Comparison of ENCODE assay signal across 8 mouse cellular contexts in the genomic region with DNA sequence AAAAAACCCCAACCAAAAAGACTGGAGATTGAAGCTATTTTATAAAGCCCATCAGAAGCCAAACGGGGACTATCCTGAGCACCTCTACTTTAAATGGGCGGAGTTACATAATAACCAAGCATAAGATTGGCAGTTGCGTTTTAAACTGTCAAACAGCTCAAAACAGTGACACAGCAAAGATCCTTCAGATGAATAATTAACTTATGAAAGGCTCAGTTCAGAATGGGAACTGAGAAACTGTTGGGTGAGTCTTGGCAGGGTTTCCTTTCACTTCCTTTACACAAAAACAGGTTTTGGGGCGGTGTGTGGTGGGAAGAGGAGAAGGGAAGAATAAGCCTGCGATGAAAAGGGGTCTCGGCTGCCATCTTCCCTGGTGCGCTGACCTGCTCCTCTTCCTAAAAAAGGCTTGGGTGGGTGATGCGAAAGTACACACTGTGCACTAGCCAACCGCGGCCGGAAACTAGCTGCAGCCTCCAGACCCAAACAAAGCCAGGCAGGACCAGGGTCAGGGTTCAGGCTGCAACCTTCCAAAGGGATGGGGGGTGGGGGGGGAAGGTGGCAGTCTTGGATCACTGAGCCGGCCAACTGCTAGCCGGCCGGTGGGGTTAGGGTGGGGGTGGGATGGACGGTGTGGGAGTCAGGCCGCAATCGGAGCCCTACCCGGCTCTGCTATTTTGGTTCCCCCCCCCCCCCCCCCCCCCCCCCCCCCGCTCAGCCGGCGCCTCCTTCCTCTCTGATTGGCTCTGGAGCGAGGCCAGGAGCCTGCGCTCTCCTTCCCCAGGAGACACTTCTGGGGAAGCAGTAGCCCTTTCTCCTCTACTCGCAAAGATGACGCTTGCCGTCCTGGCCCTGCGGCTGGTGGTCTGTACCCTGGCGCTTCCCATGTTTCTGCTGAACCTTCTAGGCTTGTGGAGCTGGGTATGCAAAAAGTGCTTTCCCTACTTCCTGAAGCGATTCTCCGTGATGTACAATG. TPM values are rescaled to one million over a fixed set of nuclear protein-coding genes. Genes with fewer than 3 reads are reported as not detected.
A peak's percentile ranks its signal among the peaks of the same experiment; 100 is the strongest.
DNase-seq lines count a peak whose midpoint lies in the region; ATAC-seq and TF ChIP-seq lines count a peak whose summit lies in the region.

A gene (plus strand): TSS at position 122 of the 973 bp plus-strand sequence.

- peak within 1 kb of the TSS; percentile 47 for H3K4me3 ChIP-seq in hindbrain, embryonic 12.5 days

- in situ Hi-C loops in Patski (cut with MboI; ENCODE audit: low pct_unique_long_range_greater_than_20kb): loop anchor here (5.0 kb wide), 1 partner anchor 37 kb away; no protein-coding TSS in a partner anchor

- TF ChIP-seq CTCF in Patski (IDR thresholded peaks at IDR 0.05): no peak

- H3K9me3 ChIP-seq in hindbrain, embryonic 12.5 days (replicated peaks): no peaks in the 10 kb centered on the region

- H3K27ac ChIP-seq in hindbrain, embryonic 12.5 days: peak within 1 kb of the TSS; percentile 88

- peak; percentile 57 for ATAC-seq in Patski
- ATAC-seq in hindbrain, embryonic 12.5 days (ENCODE audit: low FRiP score): peak; percentile 87

- peaks cover 4% of the 10 kb centered on the region; the same call in 1 of the 2 replicates for H3K4me1 ChIP-seq in hindbrain, embryonic 12.5 days

- CTCF ChIA-PET in Patski (lab: Charles Lee): interaction anchor here (0.9 to 1.8 kb wide), 2 partner anchors 9 to 39 kb away, joined by 3 to 4 read pairs; no protein-coding TSS in a partner anchor

- DNase-seq in Patski (ENCODE audit: low read depth, low spot score): no peak
- DNase-seq in cerebellum, postnatal 14 days: peak; percentile 89
- peak; percentile 68 to 71 for DNase-seq in frontal cortex, postnatal 14 days (ENCODE audit: low spot score in 2 of 2)
- peak; percentile 82 to 87 for DNase-seq in layer of hippocampus, postnatal 14 days (ENCODE audit: low spot score in 2 of 2)
- DNase-seq in lung, postnatal 10 days: peak; percentile 89
- peak; percentile 66 for DNase-seq in ovary, postnatal 14 days (ENCODE audit: low spot score)
- DNase-seq in thymus, postnatal 14 days: peak; percentile 70

- H3K36me3 ChIP-seq in hindbrain, embryonic 12.5 days: no peaks in the 10 kb centered on the region

- H3K9ac ChIP-seq in hindbrain, embryonic 12.5 days: peak within 1 kb of the TSS; percentile 72

- WGBS in hindbrain, embryonic 12.5 days: 3% methylated on average over 18 of the region's 30 CpGs

- peak within 1 kb of the TSS; percentile 76 for H3K4me2 ChIP-seq in hindbrain, embryonic 12.5 days (replicated peaks)

- POLR2A ChIA-PET in Patski (lab: Charles Lee): interaction anchor here (0.7 to 1.4 kb wide), 3 partner anchors 14 to 67 kb away, joined by 3 to 5 read pairs (median 3); no protein-coding TSS in a partner anchor

- H3K27me3 ChIP-seq in Patski: no peaks in the 10 kb centered on the region
- H3K27me3 ChIP-seq in hindbrain, embryonic 12.5 days: no peaks in the 10 kb centered on the region

RNA-seq across cellular contexts. Expression of the gene that starts here (rescaled TPM):
- polyA plus RNA-seq in Patski (2021): 567 TPM
- 3.9 and 4.8 TPM in 2 replicates for polyA plus RNA-seq in hindbrain, embryonic 12.5 days (2016; fragmentation: Nextera tagmentation; extraction: Ambion mirVana)
- 10 to 100 TPM; 22.3 to 26.8 TPM for total RNA-seq in layer of hippocampus, postnatal 14 days (2021)

Comparison
In these comparisons a context has a peak if more than half of its experiments do, and no peak if none do; other contexts are left out.
1. RNA of the gene that starts here (polyA plus RNA-seq): 567 TPM in Patski (single experiment); 3.9 to 4.8 TPM in hindbrain, embryonic 12.5 days; every median in the first group is over 10 times any median in the second.